Mouse (Mus musculus): Measurements from ENCODE around the gene Man1c1. TPM values are rescaled to one million over a fixed set of nuclear protein-coding genes. Genes with fewer than 3 reads are reported as not detected.

Gene Man1c1
- total RNA-seq, 2 experiments from 2014 or later: 20.9 to 22.3 TPM

DNA sequence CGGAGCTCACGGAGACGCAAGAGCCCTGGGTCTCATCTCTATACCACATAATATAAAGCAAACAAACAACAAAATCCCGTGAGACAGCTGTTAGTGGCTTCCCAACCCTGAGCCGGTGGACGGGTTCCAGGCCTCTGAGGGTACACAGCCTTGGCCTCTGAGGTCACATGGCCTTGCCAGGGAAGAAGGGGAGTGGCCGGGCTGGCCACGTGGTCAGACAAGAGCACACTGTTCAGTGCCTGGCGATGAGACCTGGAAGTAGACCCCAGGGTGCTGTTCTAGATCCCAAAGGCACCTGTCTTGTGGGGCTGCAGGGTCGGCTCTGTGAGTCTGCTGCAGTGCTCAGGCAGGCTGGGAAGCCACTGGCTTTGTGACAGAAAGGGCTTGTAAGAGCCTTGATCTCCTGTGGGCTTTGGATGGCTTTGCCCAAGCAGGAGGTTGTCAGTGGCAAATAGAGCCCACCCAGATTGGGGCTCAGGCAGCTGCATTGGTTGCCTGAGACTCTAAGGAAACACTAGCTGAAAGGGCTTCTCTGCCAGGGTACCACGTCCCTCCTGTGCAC is 116.4 kb downstream of the Man1c1 start:
- DNase-seq (ENCODE audit: extremely low spot score in 1 of 2, low spot score in 1 of 2): no peak

DNA sequence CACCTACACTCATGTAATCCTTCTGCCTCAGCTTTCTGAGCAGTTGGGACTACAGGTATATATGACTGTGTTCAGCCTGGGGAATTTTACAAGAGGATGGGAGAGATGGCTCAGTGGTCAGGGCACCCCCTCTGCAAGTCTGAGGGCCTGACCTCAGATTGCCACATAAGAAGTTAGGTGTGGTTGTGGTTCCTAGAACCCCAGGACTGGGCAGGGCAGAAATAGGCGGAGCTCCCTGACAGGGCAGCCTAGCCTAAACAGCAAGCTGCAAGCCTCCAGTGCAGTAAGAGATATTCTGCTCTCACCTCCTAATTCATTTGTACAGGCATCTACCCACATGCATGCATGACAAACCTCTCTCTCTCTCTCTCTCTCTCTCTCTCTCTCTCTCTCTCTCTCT is 117.5 kb downstream of the Man1c1 start:
- DNase-seq (ENCODE audit: extremely low spot score in 1 of 2, low spot score in 1 of 2): no peak

DNA sequence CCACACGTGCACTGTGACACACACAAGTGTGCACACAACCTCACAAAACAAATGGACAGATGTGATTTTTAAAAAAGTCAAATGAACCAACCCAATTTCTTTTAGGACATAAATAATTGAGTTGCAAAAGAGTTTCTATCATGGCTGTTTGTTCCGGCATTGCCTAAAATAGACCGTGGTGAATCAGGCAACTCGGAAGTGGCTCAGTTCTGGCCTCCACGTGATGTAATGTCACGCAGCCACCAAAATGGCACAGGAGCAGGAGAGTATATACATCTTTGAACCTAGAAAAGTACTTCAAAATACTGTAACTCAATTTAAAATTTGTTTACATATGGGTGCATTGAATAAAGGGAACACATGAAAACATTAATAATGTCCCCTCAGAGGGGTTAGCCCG is 118.0 kb downstream of the Man1c1 start:
- no peak for DNase-seq (ENCODE audit: extremely low spot score in 1 of 2, low spot score in 1 of 2)

DNA sequence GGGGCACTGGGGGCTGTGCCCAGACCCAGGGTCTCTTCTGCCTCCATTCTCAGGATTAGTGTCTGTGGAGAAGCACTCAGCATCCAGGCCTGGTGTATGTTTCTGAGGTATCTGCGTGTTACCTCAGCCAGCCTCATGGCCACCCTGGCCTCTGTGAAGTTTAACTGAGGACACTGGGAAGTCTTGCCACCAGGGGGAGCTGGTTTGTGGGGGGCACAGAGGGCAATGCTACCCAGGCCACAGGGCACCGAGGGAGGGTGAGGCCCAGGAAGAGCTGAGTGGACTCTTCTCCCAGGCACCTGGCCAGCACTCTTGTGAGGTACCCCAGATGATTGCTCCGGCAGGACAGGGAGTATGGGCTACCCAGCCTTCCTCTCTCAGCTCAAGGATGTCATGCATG is 120.6 kb downstream of the Man1c1 start:
- peak in 1 of 2 experiments; percentile 40 for DNase-seq (ENCODE audit: extremely low spot score in 1 of 2, low spot score in 1 of 2)

DNA sequence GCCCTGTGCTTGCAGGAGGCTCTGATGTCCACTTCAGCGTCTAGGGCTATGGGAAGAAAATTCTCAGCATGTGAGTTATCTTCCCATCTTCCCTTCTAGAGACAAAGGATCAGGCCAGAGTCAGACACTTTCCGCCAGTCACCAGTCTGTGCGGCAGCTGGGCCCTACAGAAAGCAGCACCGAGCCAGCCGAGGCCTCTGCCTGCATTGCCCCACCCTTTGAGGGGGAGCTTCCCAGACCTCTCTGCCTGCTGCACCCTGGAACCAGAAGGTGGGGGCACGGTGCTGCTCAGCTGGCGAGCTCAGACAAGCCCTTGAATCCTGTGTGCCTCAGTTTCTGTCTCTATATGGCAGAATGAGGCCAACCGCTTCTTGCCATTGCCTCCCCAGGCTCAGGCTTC is 122.7 kb downstream of the Man1c1 start:
- no peak for DNase-seq (ENCODE audit: extremely low spot score in 1 of 2, low spot score in 1 of 2)

DNA sequence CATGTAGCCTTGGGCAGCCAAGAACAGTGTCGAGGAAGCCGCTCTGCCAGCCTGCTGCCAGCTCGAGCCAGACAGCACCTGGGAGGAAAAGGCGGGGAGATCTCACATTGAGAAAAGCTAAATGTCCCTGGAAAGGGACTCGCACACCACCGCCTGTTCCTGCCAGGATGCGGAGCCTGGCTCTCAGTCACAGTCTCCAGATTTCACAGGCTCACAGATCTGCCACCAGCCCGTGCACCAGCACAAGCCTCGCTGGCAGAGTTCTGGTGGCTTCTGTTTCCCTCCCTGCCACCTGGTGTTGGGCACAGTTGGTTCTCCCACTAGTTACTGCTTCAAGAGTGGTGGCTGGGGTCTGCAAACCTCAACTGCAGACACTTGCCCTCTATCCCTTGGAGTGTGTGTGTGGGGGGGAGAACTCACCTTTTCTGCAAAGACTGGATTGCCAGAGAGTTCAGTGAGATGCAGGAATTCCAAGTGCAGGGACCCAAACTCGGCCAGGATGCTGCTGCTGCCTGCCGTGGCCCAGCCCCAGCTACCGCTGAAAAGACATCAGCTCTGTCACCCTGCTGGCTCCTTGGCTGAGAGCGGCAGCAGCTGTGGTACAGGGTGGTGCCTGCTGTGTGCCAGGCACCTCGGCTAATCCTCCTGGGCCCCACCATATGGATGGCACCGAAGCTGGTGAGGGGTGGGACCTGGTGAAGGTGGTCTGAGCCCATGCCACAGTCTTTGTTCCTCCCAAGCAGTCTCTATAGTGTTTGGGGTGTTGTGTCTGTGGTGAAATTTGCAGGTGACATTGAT is 123.5 kb downstream of the Man1c1 start:
- DNase-seq (ENCODE audit: extremely low spot score in 1 of 2, low spot score in 1 of 2): peak; percentile 65 to 69

DNA sequence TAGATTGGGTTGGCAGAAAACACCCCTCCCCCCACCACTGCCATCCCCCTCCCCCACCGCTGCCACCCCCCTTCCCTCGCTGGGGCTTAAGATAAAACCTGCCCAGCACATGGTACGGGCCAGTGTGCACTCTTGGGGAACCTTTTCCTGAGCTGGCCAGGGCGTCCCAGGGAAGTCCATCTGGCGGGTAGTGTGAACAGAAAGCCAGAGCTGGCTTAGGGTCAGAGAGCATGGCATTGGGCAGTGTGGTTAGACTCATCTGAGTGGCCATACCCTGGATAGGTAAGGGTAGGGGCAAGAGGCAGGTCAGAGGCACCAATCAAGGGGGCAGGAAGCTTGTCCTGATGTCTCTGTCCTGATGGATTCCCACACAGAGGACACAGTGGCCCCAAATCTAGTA is 124.5 kb downstream of the Man1c1 start:
- DNase-seq (ENCODE audit: extremely low spot score in 1 of 2, low spot score in 1 of 2): no peak

DNA sequence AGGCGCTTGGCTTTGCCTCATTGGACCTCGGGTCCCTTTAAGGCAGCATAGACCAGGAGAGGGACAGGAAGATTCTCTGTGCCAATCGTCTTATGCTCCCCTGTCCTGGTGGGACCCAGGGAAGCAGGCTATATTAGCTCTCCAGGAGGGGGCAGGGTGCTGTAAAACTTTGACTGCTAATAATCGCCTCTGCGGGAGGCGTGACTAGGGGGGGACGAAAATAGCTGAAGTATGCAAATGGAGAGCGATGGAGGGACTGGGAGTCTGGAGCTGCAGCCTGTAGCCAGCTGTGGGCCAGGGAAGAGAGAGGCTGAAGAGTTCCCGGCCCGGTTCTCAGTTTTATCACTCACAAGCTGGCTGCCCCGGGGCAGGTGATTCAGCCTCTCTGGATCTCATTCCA is 124.9 kb downstream of the Man1c1 start:
- DNase-seq (ENCODE audit: extremely low spot score in 1 of 2, low spot score in 1 of 2): no peak

DNA sequence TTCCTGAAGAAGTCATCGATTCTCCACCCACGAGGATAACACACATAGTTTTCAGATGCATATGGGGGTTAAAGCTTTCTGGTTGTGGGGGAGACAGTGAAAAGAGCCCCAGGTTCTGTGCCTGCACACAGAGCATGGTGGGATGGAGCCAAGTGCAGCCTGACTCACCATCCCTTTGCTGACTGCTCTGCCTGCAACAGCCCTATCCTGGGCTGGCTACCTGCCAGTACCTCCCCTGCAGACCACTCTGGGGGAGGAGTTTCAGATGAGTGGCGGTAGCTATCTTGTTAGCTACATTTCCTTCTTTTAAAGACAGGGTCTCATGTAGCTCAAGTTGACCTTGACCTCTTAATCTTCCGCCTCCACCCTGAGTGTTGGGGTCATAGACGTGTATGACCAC is 125.7 kb downstream of the Man1c1 start:
- DNase-seq (ENCODE audit: extremely low spot score in 1 of 2, low spot score in 1 of 2): peak in 1 of 2 experiments; percentile 26

DNA sequence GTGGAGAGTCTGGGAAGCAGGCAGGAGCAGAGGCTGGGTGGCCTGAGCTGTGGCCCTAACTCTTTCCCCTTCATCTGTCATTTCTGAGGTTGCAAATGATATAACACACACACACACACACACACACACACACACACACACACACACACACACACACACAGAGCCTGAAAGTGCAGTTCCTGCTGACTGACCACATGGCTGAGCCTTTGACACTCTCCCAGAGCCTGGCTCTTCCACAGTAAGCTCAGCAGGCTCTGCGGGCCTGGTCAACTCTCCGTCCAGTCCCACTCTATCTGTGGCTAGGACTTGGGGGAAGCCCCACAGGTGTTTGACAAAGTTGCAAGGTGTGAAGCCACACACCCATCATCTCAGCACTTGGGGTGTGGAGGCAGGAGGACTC is 126.8 kb downstream of the Man1c1 start:
- no peak for DNase-seq (ENCODE audit: extremely low spot score in 1 of 2, low spot score in 1 of 2)

DNA sequence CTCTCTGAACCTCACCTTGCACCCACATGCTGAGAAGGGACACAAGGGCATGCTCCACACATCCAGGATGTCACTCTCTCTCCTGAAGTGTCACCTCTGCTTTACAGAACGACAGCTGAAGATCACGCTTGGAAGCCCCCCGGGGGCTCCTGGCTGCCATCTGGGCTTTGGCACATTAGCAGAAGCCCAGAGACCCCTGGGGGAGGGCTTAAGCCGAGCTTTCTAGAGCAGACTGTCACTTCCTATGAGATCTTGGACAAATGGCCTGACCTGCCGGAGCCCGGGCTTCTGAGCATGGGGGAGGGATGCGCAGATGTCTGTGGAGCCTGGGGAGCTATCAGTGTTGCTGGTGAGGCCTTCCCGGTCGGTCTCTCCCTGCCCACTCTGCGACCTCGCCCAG is 128.6 kb downstream of the Man1c1 start:
- no peak for DNase-seq (ENCODE audit: extremely low spot score in 1 of 2, low spot score in 1 of 2)

DNA sequence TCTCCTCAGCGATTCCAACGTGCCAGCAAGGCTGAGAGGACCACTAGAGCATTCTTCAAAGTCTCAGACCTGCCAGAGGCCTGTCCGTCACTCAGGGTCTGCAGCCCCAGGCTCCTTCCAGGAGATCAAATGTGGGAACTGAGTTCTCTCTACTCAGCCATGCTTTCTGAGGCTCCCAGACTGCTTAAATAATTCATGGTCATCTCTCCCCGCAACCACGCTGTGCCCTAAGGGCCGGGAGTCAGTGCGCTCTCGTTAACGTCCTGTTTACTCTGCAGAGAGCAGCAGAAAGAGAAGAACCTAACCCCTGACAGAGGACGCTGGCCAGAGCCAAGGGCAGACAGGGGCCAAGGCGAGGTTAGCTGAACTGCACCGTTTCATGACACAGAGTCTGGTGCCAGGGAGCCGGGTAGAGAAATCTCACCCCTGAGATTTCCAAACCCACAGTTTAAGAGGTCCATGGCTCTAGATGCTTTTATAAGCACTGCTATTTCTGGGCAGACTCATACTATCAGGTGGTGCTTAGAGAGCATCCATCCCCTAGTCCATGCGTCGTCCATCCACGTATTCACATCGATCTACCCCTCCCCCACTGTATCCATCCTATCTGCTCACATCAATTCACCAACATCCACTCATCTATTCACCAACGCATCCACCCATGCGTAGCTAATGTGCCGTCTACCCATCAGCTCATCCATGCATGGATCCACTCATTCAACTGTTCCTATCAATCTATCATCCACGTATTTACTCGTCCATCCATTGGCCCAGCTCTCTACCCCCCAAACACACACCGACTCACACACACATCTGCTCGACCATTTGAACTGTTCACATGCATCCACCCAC is 131.4 kb downstream of the Man1c1 start:
- DNase-seq (ENCODE audit: extremely low spot score in 1 of 2, low spot score in 1 of 2): no peak

DNA sequence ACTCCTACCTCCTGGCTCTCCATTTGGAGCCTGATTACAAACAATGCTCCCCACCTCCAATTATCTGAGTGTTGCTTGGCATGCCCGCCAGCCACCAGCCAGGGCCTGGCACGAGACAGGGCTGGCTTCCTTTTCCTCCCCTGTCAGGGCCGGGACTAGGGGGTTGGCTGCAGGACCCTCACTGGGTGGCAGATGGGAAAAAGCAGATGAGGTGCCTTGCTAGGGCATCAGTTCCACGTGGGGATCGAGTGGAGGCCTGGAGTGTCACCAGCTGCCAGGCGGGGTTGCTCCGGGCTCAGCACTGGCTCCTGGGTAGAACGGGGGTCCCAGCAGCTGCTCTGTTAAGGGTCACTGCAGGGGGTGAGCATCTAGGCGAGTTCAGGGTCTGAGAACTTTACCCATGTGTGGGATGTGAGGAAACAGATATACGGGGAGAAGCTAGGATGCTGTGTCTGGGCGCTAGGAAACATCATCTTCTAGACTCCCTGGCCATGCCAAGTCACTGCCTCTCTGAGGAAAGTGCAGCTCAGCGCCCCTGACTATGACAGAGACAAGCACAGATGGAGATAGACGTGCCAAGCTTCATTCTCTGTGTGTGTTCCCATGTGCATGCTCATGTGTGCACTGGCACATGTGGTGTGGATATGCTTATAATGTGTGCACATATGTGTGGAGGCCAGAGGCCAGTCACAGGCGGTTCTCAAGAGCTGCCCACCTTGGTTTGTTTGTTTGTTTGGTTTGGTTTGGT is 133.2 kb downstream of the Man1c1 start:
- no peak for DNase-seq (ENCODE audit: extremely low spot score in 1 of 2, low spot score in 1 of 2)

DNA sequence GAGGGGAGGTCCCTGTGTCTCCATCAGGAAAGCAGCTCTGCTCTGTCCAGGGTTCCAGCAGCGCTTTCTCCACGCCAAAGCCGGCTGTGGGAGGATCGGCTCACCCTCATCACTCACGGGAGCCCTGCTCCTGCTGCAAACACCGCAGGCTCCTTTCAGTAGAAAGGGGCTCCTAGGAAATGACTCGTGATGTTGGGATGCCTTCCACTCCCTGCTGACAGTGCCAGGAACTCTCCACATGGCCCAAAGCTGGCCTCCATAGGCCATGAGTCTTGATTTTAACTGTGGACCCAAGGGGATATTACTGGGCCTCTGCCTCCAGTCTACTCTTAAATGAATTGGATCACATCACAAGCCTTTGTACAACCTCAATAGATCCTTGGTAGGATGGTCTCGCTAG is 134.3 kb downstream of the Man1c1 start:
- DNase-seq (ENCODE audit: extremely low spot score in 1 of 2, low spot score in 1 of 2): no peak

DNA sequence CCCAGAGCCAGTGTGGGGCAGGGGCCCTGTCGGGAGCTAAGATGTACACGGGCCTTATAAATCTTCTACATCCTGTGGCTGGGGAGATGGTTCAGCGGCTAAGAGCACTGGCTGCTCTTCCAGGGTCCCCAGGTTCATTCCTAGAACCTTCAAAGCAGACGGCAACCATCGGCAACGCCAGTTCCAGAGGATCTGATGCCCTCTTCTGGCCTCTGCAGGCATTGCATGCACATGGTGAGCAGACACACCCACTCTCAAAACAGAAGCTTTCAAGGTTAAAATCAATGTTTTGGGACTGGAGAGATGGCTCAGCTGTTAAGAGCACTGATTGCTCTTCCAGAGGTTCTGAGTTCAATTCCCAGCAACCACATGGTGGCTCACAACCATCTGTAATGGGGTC is 134.9 kb downstream of the Man1c1 start:
- DNase-seq (ENCODE audit: extremely low spot score in 1 of 2, low spot score in 1 of 2): no peak

DNA sequence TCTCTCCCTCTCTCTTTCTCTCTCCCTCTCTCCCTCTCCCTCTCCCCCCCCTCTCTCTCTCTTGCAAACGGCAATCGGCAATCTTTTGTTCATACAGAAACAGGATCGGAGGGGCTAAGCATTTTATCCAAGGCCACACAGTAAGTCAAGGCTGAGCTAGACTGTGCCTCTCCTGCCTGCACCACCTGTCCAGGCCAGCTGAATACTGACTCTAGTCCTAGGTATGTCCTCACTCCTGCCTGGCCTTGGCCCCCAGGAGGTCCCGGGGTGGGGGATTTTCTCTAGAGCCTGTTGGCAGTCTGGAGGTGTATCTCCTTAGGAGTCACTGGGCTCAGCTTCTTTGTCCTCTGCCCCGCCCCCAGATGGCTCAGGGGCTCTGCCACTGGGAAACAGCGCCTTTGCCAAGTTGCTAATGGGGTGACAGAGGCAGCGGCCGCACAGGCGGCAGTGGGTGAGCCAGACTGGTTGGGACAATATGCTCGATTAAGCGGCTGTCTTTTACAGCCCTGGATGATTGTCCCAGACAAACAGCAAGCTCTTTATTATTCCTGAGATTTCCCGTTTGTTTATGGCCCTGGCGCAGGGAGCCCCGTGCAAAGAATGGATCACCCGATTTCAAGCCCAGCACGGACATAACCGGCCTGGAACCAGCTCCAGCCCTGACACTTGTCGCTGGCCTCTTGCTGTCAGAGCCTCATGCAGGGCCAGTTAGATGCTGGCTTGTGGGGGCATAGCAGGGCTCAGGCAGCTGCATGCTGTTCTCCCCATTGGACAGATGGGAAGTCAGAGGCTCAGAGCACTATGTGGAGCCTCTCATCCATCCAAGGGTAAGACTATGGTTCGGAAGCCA is 136.5 kb downstream of the Man1c1 start:
- peak in 1 of 2 experiments; percentile 20 for DNase-seq (ENCODE audit: extremely low spot score in 1 of 2, low spot score in 1 of 2)

DNA sequence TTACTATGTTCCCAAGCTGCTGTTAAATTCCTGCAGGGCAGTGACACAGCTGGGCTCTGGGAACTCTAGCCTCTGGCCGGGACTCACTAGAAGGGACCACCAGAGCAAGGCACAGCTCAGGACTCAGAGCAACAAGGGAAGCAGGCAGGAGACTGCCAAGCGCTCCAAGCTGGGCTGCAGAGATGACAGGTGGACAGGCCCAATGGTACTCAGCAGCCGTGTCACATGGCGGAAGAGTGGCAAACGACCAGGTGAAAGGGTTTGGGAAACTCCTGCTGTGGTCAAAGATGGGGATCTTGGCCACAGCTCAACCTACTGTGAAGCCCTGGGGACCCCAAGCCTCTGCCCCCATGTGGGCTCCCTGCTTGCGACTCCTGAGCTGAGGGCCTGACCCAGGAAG is 140.0 kb downstream of the Man1c1 start:
- DNase-seq (ENCODE audit: extremely low spot score in 1 of 2, low spot score in 1 of 2): no peak

DNA sequence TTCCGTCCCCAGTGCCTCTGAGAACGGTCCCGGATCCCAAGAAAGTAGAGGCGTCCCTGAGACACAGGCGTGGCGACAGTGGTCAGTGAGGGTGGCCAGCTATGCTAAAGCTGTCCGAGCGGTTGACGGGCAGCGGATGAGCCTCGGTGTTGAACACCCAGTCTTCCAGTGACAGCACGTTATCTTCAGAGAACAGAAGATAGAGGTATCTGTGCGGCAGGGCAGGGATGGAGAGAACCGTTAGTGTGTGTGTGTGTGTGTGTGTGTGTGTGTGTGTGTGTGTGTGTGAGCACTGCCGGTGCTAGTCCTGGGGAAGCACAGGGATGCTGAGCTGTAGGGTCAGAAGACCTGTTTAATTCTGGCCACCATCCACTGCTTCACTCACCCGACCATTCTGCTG is 140.5 kb downstream of the Man1c1 start:
- no peak for DNase-seq (ENCODE audit: extremely low spot score in 1 of 2, low spot score in 1 of 2)

DNA sequence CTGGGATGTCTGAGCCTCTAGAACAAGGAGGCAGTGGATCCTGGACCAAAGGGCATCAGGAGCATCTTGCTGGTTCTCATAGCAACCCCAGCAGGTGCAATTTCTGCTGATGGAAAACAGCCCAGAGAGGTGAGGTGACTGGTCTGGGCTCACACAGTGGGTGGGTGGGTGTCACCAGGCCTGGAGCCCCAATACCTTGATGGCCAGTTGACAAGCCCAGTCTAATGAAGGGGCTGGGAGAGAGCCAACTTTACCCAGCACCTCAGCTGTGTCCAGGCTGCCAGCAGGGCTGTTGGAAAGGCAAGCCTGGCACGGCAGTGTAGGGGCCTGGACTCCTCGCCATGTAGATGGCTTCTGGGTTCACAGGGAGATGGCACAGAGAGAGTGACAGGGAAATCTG is 142.1 kb downstream of the Man1c1 start:
- no peak for DNase-seq (ENCODE audit: extremely low spot score in 1 of 2, low spot score in 1 of 2)

DNA sequence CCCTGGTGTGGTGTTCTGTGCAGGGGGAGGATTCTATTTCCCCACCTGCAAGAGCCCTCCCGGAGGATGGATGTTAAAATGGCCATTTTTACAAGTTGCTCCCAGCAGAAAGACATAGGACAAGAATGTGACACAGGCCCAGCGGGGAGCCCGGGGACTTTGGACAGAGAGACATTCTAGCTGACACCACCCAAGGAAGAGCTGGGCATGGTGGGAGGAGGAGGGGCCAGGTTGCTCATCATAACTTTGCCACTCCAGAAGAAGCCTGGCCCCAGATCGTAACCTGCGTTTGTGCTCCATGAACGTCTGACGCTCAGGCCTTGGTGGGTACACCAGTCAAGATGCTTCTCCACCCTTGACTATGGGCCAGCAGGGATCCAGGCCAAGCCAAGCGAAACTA is 143.4 kb downstream of the Man1c1 start:
- no peak for DNase-seq (ENCODE audit: extremely low spot score in 1 of 2, low spot score in 1 of 2)

Measured in layer of hippocampus, postnatal 25 days (tissue).